In the genomic region with DNA sequence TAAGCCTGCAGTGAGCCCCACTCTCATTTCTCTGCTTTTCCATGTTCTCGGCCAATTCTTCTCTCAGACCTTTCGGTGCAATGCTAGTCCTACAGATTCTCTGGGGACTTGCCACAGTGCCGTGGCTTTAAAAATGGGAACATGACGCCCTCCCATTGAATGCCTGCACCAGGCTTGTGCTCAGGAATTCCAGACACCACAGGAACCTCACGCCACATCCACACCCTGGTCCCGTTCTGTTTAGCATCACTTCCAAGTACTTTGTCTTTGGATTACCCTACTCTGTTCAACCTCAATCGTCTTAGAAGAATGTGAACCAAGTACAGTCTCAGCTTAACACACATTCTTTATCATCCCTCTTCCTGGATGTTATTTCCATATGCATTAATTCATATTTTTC, we compare ENCODE assay signal across 23 mouse cellular contexts.
"Had no signal": no experiment of that assay in that cellular context is flagged by ENCODE, and none has a peak within 500 bp of the region (broad histone marks: within the 10 kb centered on the region; RNA-seq: fewer than 3 reads in every experiment).

No protein-coding gene starts in this region.

- H3K36me3 ChIP-seq: heart, embryonic 12.5 days; hindbrain, embryonic 13.5 days; hindbrain, embryonic 15.5 days; limb, embryonic 10.5 days; limb, embryonic 12.5 days; liver, embryonic 13.5 days had no signal

- H3K27me3 ChIP-seq: heart, embryonic 12.5 days; hindbrain, embryonic 13.5 days; hindbrain, embryonic 15.5 days; limb, embryonic 12.5 days; liver, embryonic 13.5 days had no signal

- ATAC-seq: hindbrain, postnatal 0 days; intestine, embryonic 16.5 days had no signal

- H3K4me1 ChIP-seq: hindbrain, embryonic 13.5 days; hindbrain, embryonic 15.5 days; limb, embryonic 10.5 days; liver, embryonic 13.5 days had no signal

- DNase-seq: gastrocnemius, adult 2 months; gastrocnemius, postnatal 10 days; gastrocnemius, postnatal 36 days; heart, adult 11 months; heart, adult 2 months; heart, postnatal 10 days; heart, postnatal 36 days; kidney, adult 11 months; kidney, adult 8-10 months; kidney, postnatal 10 days; kidney, postnatal 25 days; kidney, postnatal 4 days; liver; liver, embryonic 13.5 days had no signal

- H3K27ac ChIP-seq: gastrocnemius, adult 2 months; heart, adult 2 months; hindbrain, embryonic 13.5 days; hindbrain, embryonic 15.5 days; hindbrain, postnatal 0 days; layer of hippocampus, adult 2 months; left cerebral cortex, adult 2 months; limb, embryonic 10.5 days; limb, embryonic 12.5 days; liver, embryonic 13.5 days had no signal

- H3K4me3 ChIP-seq: gastrocnemius, adult 2 months; heart, adult 2 months; heart, embryonic 12.5 days; hindbrain, embryonic 13.5 days; hindbrain, embryonic 15.5 days; layer of hippocampus, adult 2 months; left cerebral cortex, adult 2 months; limb, embryonic 10.5 days; limb, embryonic 12.5 days; liver, embryonic 13.5 days had no signal
